Mouse (Mus musculus): ENCODE measurements around the gene Cacfd1. TPM values are rescaled to one million over a fixed set of nuclear protein-coding genes. Genes with fewer than 3 reads are reported as not detected.

Gene Cacfd1
- total RNA-seq, 4 experiments from 2014 or later = 40.2 to 46.8 (median 42.0) TPM

DNA sequence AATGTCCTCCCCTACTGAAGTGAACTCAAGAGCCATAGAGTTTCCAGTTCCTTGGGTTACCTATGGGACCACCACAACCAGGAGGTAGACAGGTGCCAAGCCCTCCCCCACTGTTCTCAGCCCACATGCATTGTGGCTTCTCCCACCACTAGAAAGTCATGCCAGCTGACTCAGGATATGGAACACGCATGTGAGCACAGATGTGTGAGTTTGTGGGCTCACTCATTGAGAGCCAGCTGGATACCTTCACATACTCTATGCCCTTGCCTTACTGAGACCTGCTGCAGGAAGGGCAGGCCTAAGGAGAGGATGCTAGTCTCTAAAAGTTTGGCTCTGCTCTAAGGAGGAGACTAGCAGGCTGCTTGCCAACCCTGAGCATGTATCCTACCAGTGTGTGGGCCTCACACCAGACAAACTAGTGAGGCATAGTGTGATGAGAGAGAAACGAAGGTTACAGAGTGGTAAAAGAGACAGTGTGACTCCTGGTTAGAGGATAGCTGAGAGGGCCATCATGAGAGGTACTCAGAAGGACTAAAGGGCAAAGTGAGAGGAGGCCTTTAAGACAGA lies 60.6 kb downstream of the Cacfd1 start:
- DNase-seq (ENCODE audit: low spot score in 2 of 2) = no peak

Other genes with a start within 250 kb of the Cacfd1 start
- gene Abo, start 144.9 kb upstream of the Cacfd1 start, total RNA-seq (2022) = not detected
- gene Surf6, start 107.0 kb upstream of the Cacfd1 start, total RNA-seq (2022) = 10 to 100 TPM; 21.4 to 29.3 (median 22.9) TPM
- gene Med22, start 99.2 kb upstream of the Cacfd1 start, total RNA-seq (2022) = 10 to 100 TPM; 42.5 to 48.9 (median 47.4) TPM
- gene Rpl7a, start 99.2 kb upstream of the Cacfd1 start, total RNA-seq (2022) = 100 to 1,000 TPM; 201 to 291 (median 240) TPM
- gene Surf2, start 93.6 kb upstream of the Cacfd1 start, total RNA-seq (2022) = 10 to 100 TPM; 36.2 to 42.4 (median 37.7) TPM
- gene Surf1, start 93.4 kb upstream of the Cacfd1 start, total RNA-seq (2022) = 100 to 1,000 TPM; 102 to 124 (median 112) TPM
- 10 to 100 TPM; 50.4 to 57.6 (median 55.9) TPM for gene Surf4, start 76.0 kb upstream of the Cacfd1 start, total RNA-seq (2022)
- under 1 TPM in 3 of 4 experiments, not detected in 1; 0.34 to 1.00 (median 0.35) TPM for gene Stkld1, start 75.9 kb upstream of the Cacfd1 start, total RNA-seq (2022)
- gene Rexo4, start 45.5 kb upstream of the Cacfd1 start, total RNA-seq (2022) = 10 to 100 TPM; 55.6 to 67.6 (median 59.5) TPM
- 1 to 10 TPM; 1.4 to 4.9 (median 2.1) TPM for gene Adamts13, start 36.5 kb upstream of the Cacfd1 start, total RNA-seq (2022)
- 10 to 100 TPM; 33.6 to 37.1 (median 34.4) TPM for gene Slc2a6, start 18.1 kb downstream of the Cacfd1 start, total RNA-seq (2022)
- gene Mymk, start 62.3 kb downstream of the Cacfd1 start, total RNA-seq (2022) = 1 to 10 TPM in 3 of 4 experiments, under 1 TPM in 1; 0.54 to 2.7 (median 1.7) TPM
- gene Adamtsl2, start 69.5 kb downstream of the Cacfd1 start, total RNA-seq (2022) = 10 to 100 TPM in 2 of 4 experiments, 1 to 10 TPM in 2; 8.9 to 13.8 (median 11.1) TPM
- gene Fam163b, start 132.6 kb downstream of the Cacfd1 start, total RNA-seq (2022) = 100 to 1,000 TPM in 2 of 4 experiments, 10 to 100 TPM in 2; 87.0 to 124 (median 100) TPM
- gene Dbh, start 155.3 kb downstream of the Cacfd1 start, total RNA-seq (2022) = 1 to 10 TPM in 1 of 4 experiments, under 1 TPM in 3; 0.25 to 1.5 (median 0.74) TPM
- gene Sardh, start 238.4 kb downstream of the Cacfd1 start, total RNA-seq (2022) = 10 to 100 TPM in 1 of 4 experiments, 1 to 10 TPM in 3; 6.1 to 11.5 (median 9.1) TPM